Mouse (Mus musculus): ENCODE data around the gene Cfap20.

The Cfap20 gene

GRCm38 (mm10) chr8:95374429-95374828 is 60.2 kb downstream of the Cfap20 start:
- DNase-seq (ENCODE audit: low spot score): no peak

DNA sequence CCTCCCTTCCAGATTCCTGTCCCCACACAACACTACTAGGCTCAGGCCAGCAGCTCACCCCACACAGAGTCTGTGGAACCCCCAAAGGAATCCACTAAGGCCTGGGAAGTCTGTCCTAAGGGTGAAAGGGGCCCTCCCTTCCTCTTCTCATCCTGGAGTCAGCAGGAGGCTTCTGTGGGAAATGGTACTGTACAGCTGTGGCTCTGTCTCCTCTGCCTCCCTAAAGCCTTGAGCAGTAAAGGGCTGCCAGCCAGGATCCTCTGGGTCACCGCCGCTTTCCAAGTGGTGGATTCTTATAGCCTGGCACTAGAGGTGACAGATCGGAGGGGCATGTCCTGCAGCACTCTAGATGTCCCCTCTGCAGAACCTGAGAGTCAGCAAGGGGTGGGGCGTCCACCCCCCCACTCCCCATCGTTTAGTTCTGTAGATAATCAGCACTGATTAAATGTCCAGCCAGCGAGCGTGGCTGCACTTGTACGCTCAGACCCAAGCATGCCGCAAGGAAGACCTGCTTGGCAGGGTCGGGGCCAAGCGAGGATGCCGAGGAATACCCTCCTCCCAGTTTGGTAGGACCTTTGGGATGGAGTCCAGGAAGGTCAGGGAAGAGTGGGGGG is 61.2 kb downstream of the Cfap20 start:
- no peak for DNase-seq (ENCODE audit: low spot score)

Data from lung, postnatal 25 days (tissue).